Mouse (Mus musculus): Measurements from ENCODE around the gene Nfe2l1.

GRCm38 (mm10) chr11:96875270-96875669 lies 45.5 kb upstream of the Nfe2l1 start:
- TF ChIP-seq EP300 (IDR thresholded peaks at IDR 0.05): no peak
- no peak for TF ChIP-seq CTCF (IDR thresholded peaks at IDR 0.05)
